8 mouse cellular contexts compared by ENCODE assay signal in genomic region chr11:115157933-115158719, GRCm38 (mm10). TPM values are rescaled to one million over a fixed set of nuclear protein-coding genes. Genes with fewer than 3 reads are reported as not detected.
DNase-seq lines count a peak whose midpoint lies in the region; ATAC-seq lines count a peak whose summit lies in the region.
"Had no signal": no experiment of that assay in that cellular context is flagged by ENCODE, and none has a peak within 500 bp of the region (broad histone marks: within the 10 kb centered on the region; RNA-seq: fewer than 3 reads in every experiment).

No protein-coding gene starts in this region.

- WGBS in kidney, embryonic 15.5 days: 26% methylated on average over 12 of the region's 12 CpGs
- whole genome bisulfite sequencing in liver, embryonic 11.5 days: 13% methylated on average over 12 of the region's 12 CpGs

- H3K9ac ChIP-seq in kidney, embryonic 15.5 days: no peak overlapping the region
- peak overlapping the region; percentile 15; the same call in 1 of the 2 replicates for H3K9ac ChIP-seq in liver, embryonic 11.5 days (ENCODE audit: low read depth, low read length)

- no peaks in the 10 kb centered on the region for H3K9me3 ChIP-seq in kidney, embryonic 15.5 days (replicated peaks)
- no peaks in the 10 kb centered on the region for H3K9me3 ChIP-seq in liver, embryonic 11.5 days (ENCODE audit: control insufficient read depth, low read length)

- peak overlapping the region; percentile 56; the same call in 1 of the 2 replicates for H3K27ac ChIP-seq in kidney, embryonic 15.5 days
- H3K27ac ChIP-seq in liver, embryonic 11.5 days (ENCODE audit: low read depth, low read length): peak overlapping the region; percentile 73

- H3K36me3 ChIP-seq in kidney, embryonic 15.5 days: no peaks in the 10 kb centered on the region
- H3K36me3 ChIP-seq in liver, embryonic 11.5 days (ENCODE audit: control insufficient read depth, insufficient read depth, low read length): no peaks in the 10 kb centered on the region

- peaks cover 35% of the 10 kb centered on the region for H3K27me3 ChIP-seq in kidney, embryonic 15.5 days
- H3K27me3 ChIP-seq in liver, embryonic 11.5 days (replicated peaks; ENCODE audit: control insufficient read depth, insufficient read depth, low read length): no peaks in the 10 kb centered on the region

- no peak overlapping the region for H3K4me3 ChIP-seq in kidney, embryonic 15.5 days (replicated peaks)
- no peak overlapping the region for H3K4me3 ChIP-seq in liver, embryonic 11.5 days (ENCODE audit: low read depth, low read length)

- no peak for ATAC-seq in kidney, embryonic 15.5 days (replicated peaks; ENCODE audit: low FRiP score)
- peak; percentile 40 for ATAC-seq in common myeloid progenitor, adult 5-6 weeks (replicated peaks; ENCODE audit: low read depth, poor library complexity, severe bottlenecking)
- no peak; the same call in 1 of the 2 replicates for ATAC-seq in liver, embryonic 11.5 days (replicated peaks; ENCODE audit: low FRiP score)

- DNase-seq in kidney, adult 11 months: no peak
- peak; percentile 46 for DNase-seq in liver, embryonic 11.5 days (ENCODE audit: low spot score)
- DNase-seq in thymus, adult 18-20 months: peak; percentile 79 to 88
- no peak for DNase-seq in kidney, adult 8-10 months
- DNase-seq in retina, postnatal 1 day: no peak
- DNase-seq: kidney, postnatal 25 days had no signal

- no peak overlapping the region for H3K4me2 ChIP-seq in kidney, embryonic 15.5 days
- peak overlapping the region; percentile 36 for H3K4me2 ChIP-seq in liver, embryonic 11.5 days

- H3K4me1 ChIP-seq in kidney, embryonic 15.5 days: peaks cover 52% of the 10 kb centered on the region
- H3K4me1 ChIP-seq in liver, embryonic 11.5 days (replicated peaks; ENCODE audit: control insufficient read depth, insufficient read depth, low read length): peaks cover 54% of the 10 kb centered on the region

RNA-seq across cellular contexts. Expression of gene Slc9a3r1, which starts 5.0 kb away (rescaled TPM):
- polyA plus RNA-seq in kidney, embryonic 15.5 days (2015; fragmentation: Nextera tagmentation; extraction: Ambion mirVana): 123 and 127 TPM in 2 replicates
- 45.5 and 53.4 TPM in 2 replicates for total RNA-seq in common myeloid progenitor, adult 5-6 weeks (2017)
- polyA plus RNA-seq in liver, embryonic 11.5 days (2014; fragmentation: Nextera tagmentation; extraction: Ambion mirVana): 117 and 121 TPM in 2 replicates

RNA-seq across cellular contexts. Expression of gene Cd300lf, which starts 24.3 kb away (rescaled TPM):
- polyA plus RNA-seq in kidney, embryonic 15.5 days (2015; fragmentation: Nextera tagmentation; extraction: Ambion mirVana): 0.36 and 0.49 TPM in 2 replicates
- not detected in 2 replicates for total RNA-seq in common myeloid progenitor, adult 5-6 weeks (2017)
- 0.63 and 0.86 TPM in 2 replicates for polyA plus RNA-seq in liver, embryonic 11.5 days (2014; fragmentation: Nextera tagmentation; extraction: Ambion mirVana)

RNA-seq across cellular contexts. Expression of gene Tmem104, which starts 29.2 kb away (rescaled TPM):
- polyA plus RNA-seq in kidney, embryonic 15.5 days (2015; fragmentation: Nextera tagmentation; extraction: Ambion mirVana): 10.6 and 11.0 TPM in 2 replicates
- total RNA-seq in common myeloid progenitor, adult 5-6 weeks (2017): 2.2 and 3.7 TPM in 2 replicates
- 10.8 and 13.1 TPM in 2 replicates for polyA plus RNA-seq in liver, embryonic 11.5 days (2014; fragmentation: Nextera tagmentation; extraction: Ambion mirVana)

RNA-seq across cellular contexts. Expression of gene Nat9, which starts 29.5 kb away (rescaled TPM):
- 21.5 and 23.4 TPM in 2 replicates for polyA plus RNA-seq in kidney, embryonic 15.5 days (2015; fragmentation: Nextera tagmentation; extraction: Ambion mirVana)
- 17.2 and 19.7 TPM in 2 replicates for total RNA-seq in common myeloid progenitor, adult 5-6 weeks (2017)
- 17.0 and 20.1 TPM in 2 replicates for polyA plus RNA-seq in liver, embryonic 11.5 days (2014; fragmentation: Nextera tagmentation; extraction: Ambion mirVana)

Comparison
In these comparisons a context has a peak if more than half of its experiments do, and no peak if none do; other contexts are left out.
1. DNase-seq: peak in liver, embryonic 11.5 days (single experiment) and thymus, adult 18-20 months (2 of 2); none in kidney, adult 11 months (single experiment), kidney, adult 8-10 months (0 of 2) and retina, postnatal 1 day (single experiment).